Mouse (Mus musculus) hindbrain, embryonic 11.5 days (tissue): ENCODE data around the gene Xpa. TPM values are rescaled to one million over a fixed set of nuclear protein-coding genes. Genes with fewer than 3 reads are reported as not detected.

ENCODE experiments used
- ATAC-seq: fragments of 200-750 bp; cut with Nextera tagmentation; 2 replicates; pipeline ENCODE4 v1.8.0; 2017; ENCODE audit warnings: mild to moderate bottlenecking, moderate TSS enrichment, moderate library complexity; ENCODE audit not compliant: low FRiP score
- DNase-seq: peaks from one replicate; pipeline ENCODE4 v3.0.0-alpha.2; 2015; ENCODE audit warnings: low spot score
- H3K27ac ChIP-seq: fragments of 300-500 bp; sonication (generic); 2 replicates; pipeline ENCODE4 v1.5.1; 2014; ENCODE audit warnings: mild to moderate bottlenecking, low read depth, low read length
- H3K27me3 ChIP-seq: fragments of 300-500 bp; sonication (generic); 2 replicates; pipeline ENCODE4 v1.6.1; 2014; ENCODE audit warnings: mild to moderate bottlenecking, low read length, moderate library complexity, mixed read lengths; ENCODE audit not compliant: control insufficient read depth, insufficient read depth
- H3K36me3 ChIP-seq: fragments of 300-500 bp; sonication (generic); 2 replicates; pipeline ENCODE4 v1.6.1; 2014; ENCODE audit warnings: mild to moderate bottlenecking, low read length, moderate library complexity, mixed read lengths; ENCODE audit not compliant: control insufficient read depth, insufficient read depth
- H3K4me1 ChIP-seq: fragments of 300-500 bp; sonication (generic); replicated peaks from 2 replicates; pipeline ENCODE4 v1.6.1; 2014; ENCODE audit warnings: low read length, mixed read lengths; ENCODE audit not compliant: control insufficient read depth, insufficient read depth
- H3K4me2 ChIP-seq: fragments of 300-500 bp; sonication (generic); replicated peaks from 2 replicates; pipeline ENCODE4 v1.6.1; 2014; ENCODE audit warnings: mild to moderate bottlenecking, low read depth, low read length
- H3K4me3 ChIP-seq: fragments of 300-500 bp; sonication (generic); 2 replicates; pipeline ENCODE4 v1.5.1; 2014; ENCODE audit warnings: low read depth, low read length
- H3K9ac ChIP-seq: fragments of 300-500 bp; sonication (generic); 2 replicates; pipeline ENCODE4 v1.6.1; 2014; ENCODE audit warnings: low read depth, low read length
- H3K9me3 ChIP-seq: fragments of 300-500 bp; sonication (generic); 2 replicates; pipeline ENCODE4 v1.6.1; 2016; ENCODE audit warnings: low read length; ENCODE audit not compliant: control insufficient read depth
- WGBS: fragments of 180-500 bp; shearing (Covaris S2); extraction: QIAGEN DNeasy Blood & Tissue Kit; methylation state at CpG from one replicate; pipeline ENCODE4 v1.1.7; 2014; 5-methylcytosine and 5-hydroxymethylcytosine counted together
- polyA plus RNA-seq: library from polyadenylated mRNA; unstranded; fragments of >200 nt; fragmentation: Nextera tagmentation; extraction: Ambion mirVana; gene quantifications from 2 replicates; pipeline ENCODE4 v1.2.1, GENCODE M21; 2014

Gene Xpa
- polyA plus RNA-seq, 1 experiment from 2014 or later, result 29.7 TPM

GRCm38 (mm10) chr4:46176313-46176712 is 19.8 kb downstream of the Xpa start:
- Histone ChIP-seq H3K27ac (no peak overlapping the region), H3K4me2 (no peak overlapping the region), H3K9ac (no peak overlapping the region), H3K9me3 (no peaks in the 10 kb centered on the region), H3K4me3 (no peak overlapping the region), H3K27me3 (no peaks in the 10 kb centered on the region), H3K36me3 (peaks cover 18% of the 10 kb centered on the region), H3K4me1 (no peaks in the 10 kb centered on the region)
- ATAC-seq (no peak), DNase-seq (no peak)
- WGBS, result 68% methylated on average over 4 of the region's 4 CpGs

- Histone ChIP-seq H3K9ac (no peak overlapping the region), H3K27me3 (no peaks in the 10 kb centered on the region), H3K9me3 (no peaks in the 10 kb centered on the region), H3K36me3 (peaks cover 36% of the 10 kb centered on the region), H3K4me1 (no peaks in the 10 kb centered on the region), H3K27ac (no peak overlapping the region), H3K4me2 (no peak overlapping the region), H3K4me3 (no peak overlapping the region)
- 95% methylated on average over 7 of the region's 7 CpGs for WGBS
- DNase-seq (no peak), ATAC-seq (no peak)
Measured at GRCm38 (mm10) chr4:46171761-46172160, 24.4 kb downstream of the Xpa start.

- 96% methylated on average over 5 of the region's 5 CpGs for WGBS
- Histone ChIP-seq H3K27ac (no peak overlapping the region), H3K9ac (no peak overlapping the region), H3K36me3 (peaks cover 24% of the 10 kb centered on the region), H3K4me3 (no peak overlapping the region), H3K9me3 (no peaks in the 10 kb centered on the region), H3K4me2 (no peak overlapping the region), H3K4me1 (no peaks in the 10 kb centered on the region), H3K27me3 (no peaks in the 10 kb centered on the region)
- ATAC-seq (no peak), DNase-seq (no peak)
Measured at GRCm38 (mm10) chr4:46165831-46166230, 30.3 kb downstream of the Xpa start.

- no peaks in the 10 kb centered on the region for H3K27me3 ChIP-seq
- H3K27ac ChIP-seq, result no peak overlapping the region
- 89% methylated on average over 2 of the region's 2 CpGs for WGBS
- H3K9me3 ChIP-seq, result no peaks in the 10 kb centered on the region
- no peak overlapping the region for H3K4me2 ChIP-seq
- no peak for DNase-seq
- no peak overlapping the region for H3K9ac ChIP-seq
- peaks cover 13% of the 10 kb centered on the region for H3K36me3 ChIP-seq
- ATAC-seq, result no peak
- no peak overlapping the region for H3K4me3 ChIP-seq
- no peaks in the 10 kb centered on the region for H3K4me1 ChIP-seq
Measured at GRCm38 (mm10) chr4:46164027-46164426, 32.1 kb downstream of the Xpa start.

GRCm38 (mm10) chr4:46151903-46152544 is 44.1 kb downstream of the Xpa start:
- DNase-seq (no peak), ATAC-seq (no peak)
- Histone ChIP-seq H3K4me3 (no peak overlapping the region), H3K9ac (no peak overlapping the region), H3K27me3 (no peaks in the 10 kb centered on the region), H3K36me3 (peaks cover 19% of the 10 kb centered on the region), H3K4me2 (no peak overlapping the region), H3K9me3 (no peaks in the 10 kb centered on the region), H3K4me1 (no peaks in the 10 kb centered on the region), H3K27ac (no peak overlapping the region)
- WGBS, result 95% methylated on average over 12 of the region's 12 CpGs

GRCm38 (mm10) chr4:46146881-46147280 is 49.2 kb downstream of the Xpa start:
- no peak overlapping the region for H3K9ac ChIP-seq
- no peak for DNase-seq
- H3K27ac ChIP-seq, result no peak overlapping the region
- H3K4me2 ChIP-seq, result no peak overlapping the region
- H3K27me3 ChIP-seq, result no peaks in the 10 kb centered on the region
- no peak for ATAC-seq
- H3K4me1 ChIP-seq, result no peaks in the 10 kb centered on the region
- no peaks in the 10 kb centered on the region for H3K36me3 ChIP-seq
- H3K9me3 ChIP-seq, result no peaks in the 10 kb centered on the region
- H3K4me3 ChIP-seq, result no peak overlapping the region
- 100% methylated on average over 1 of the region's 1 CpGs for WGBS

- DNase-seq (peak; percentile 31), ATAC-seq (no peak)
- H3K9me3 ChIP-seq, result no peaks in the 10 kb centered on the region
- no peak overlapping the region for H3K4me2 ChIP-seq
- 70% methylated on average over 3 of the region's 3 CpGs for WGBS
- peaks cover 7% of the 10 kb centered on the region for H3K4me1 ChIP-seq
- H3K9ac ChIP-seq, result no peak overlapping the region
- no peak overlapping the region for H3K27ac ChIP-seq
- no peak overlapping the region for H3K4me3 ChIP-seq
- H3K27me3 ChIP-seq, result no peaks in the 10 kb centered on the region
- H3K36me3 ChIP-seq, result no peaks in the 10 kb centered on the region
Measured at GRCm38 (mm10) chr4:46144323-46144722, 51.8 kb downstream of the Xpa start.

GRCm38 (mm10) chr4:46138287-46139222 is 57.6 kb downstream of the Xpa start, which contains the start of the genes Ncbp1 and Tstd2:
TSS of gene Ncbp1 (plus strand) at chr4:46138613.
TSS of gene Tstd2 (minus strand) at chr4:46138694.
- Histone ChIP-seq H3K9me3 (no peaks in the 10 kb centered on the region), H3K27me3 (no peaks in the 10 kb centered on the region), H3K27ac (peak within 1 kb of the TSS; percentile 98), H3K4me2 (peak within 1 kb of the TSS; percentile 75), H3K36me3 (peaks cover 2% of the 10 kb centered on the region; the same call in 1 of the 2 replicates), H3K4me1 (peaks cover 7% of the 10 kb centered on the region), H3K4me3 (peak within 1 kb of the TSS; percentile 94), H3K9ac (peak within 1 kb of the TSS; percentile 99)
- peak; percentile 98 for DNase-seq
- peak; percentile 92 for ATAC-seq
- under 1% methylated on average over 85 of the region's 90 CpGs for WGBS
